Mouse (Mus musculus): ENCODE results near the gene Hdac10.

The Hdac10 gene

GRCm38 (mm10) chr15:89124312-89124711 is 4.2 kb downstream of the Hdac10 start:
- no peak for DNase-seq (ENCODE audit: low spot score in 2 of 2)

- DNase-seq (ENCODE audit: low spot score in 2 of 2) = no peak
Observed at GRCm38 (mm10) chr15:89123595-89123994, 4.9 kb downstream of the Hdac10 start.

GRCm38 (mm10) chr15:89122649-89123366 is 5.7 kb downstream of the Hdac10 start, which contains the start of gene Tubgcp6:
TSS of gene Tubgcp6 (minus strand) at chr15:89123112.
- peak; percentile 89 to 98 for DNase-seq (ENCODE audit: low spot score in 2 of 2)

GRCm38 (mm10) chr15:89118007-89118406 is 10.5 kb downstream of the Hdac10 start:
- DNase-seq (ENCODE audit: low spot score in 2 of 2) = no peak

GRCm38 (mm10) chr15:89110147-89110546 is 18.4 kb downstream of the Hdac10 start:
- no peak for DNase-seq (ENCODE audit: low spot score in 2 of 2)

- DNase-seq (ENCODE audit: low spot score in 2 of 2) = no peak
Observed at GRCm38 (mm10) chr15:89106976-89107375, 21.5 kb downstream of the Hdac10 start.

GRCm38 (mm10) chr15:89106073-89106472 is 22.4 kb downstream of the Hdac10 start:
- no peak for DNase-seq (ENCODE audit: low spot score in 2 of 2)

- DNase-seq (ENCODE audit: low spot score in 2 of 2) = no peak
Observed at GRCm38 (mm10) chr15:89104425-89104824, 24.1 kb downstream of the Hdac10 start.

- no peak for DNase-seq (ENCODE audit: low spot score in 2 of 2)
Observed at GRCm38 (mm10) chr15:89103921-89104320, 24.6 kb downstream of the Hdac10 start.

- no peak for DNase-seq (ENCODE audit: low spot score in 2 of 2)
Observed at GRCm38 (mm10) chr15:89102646-89103045, 25.9 kb downstream of the Hdac10 start.

GRCm38 (mm10) chr15:89100823-89101222 is 27.7 kb downstream of the Hdac10 start:
- DNase-seq (ENCODE audit: low spot score in 2 of 2) = no peak

- no peak for DNase-seq (ENCODE audit: low spot score in 2 of 2)
Observed at GRCm38 (mm10) chr15:89098616-89099015, 29.9 kb downstream of the Hdac10 start.

GRCm38 (mm10) chr15:89097450-89097849 is 31.1 kb downstream of the Hdac10 start:
- DNase-seq (ENCODE audit: low spot score in 2 of 2) = no peak

- DNase-seq (ENCODE audit: low spot score in 2 of 2) = no peak
Observed at GRCm38 (mm10) chr15:89092181-89092580, 36.3 kb downstream of the Hdac10 start.

- DNase-seq (ENCODE audit: low spot score in 2 of 2) = no peak
Observed at GRCm38 (mm10) chr15:89090662-89091061, 37.8 kb downstream of the Hdac10 start.

GRCm38 (mm10) chr15:89089248-89090051 is 39.0 kb downstream of the Hdac10 start:
- DNase-seq (ENCODE audit: low spot score in 2 of 2) = no peak

GRCm38 (mm10) chr15:89088607-89089247 is 39.8 kb downstream of the Hdac10 start, which contains the start of gene Selenoo:
TSS of gene Selenoo (plus strand) at chr15:89089084.
- peak; percentile 85 to 87 for DNase-seq (ENCODE audit: low spot score in 2 of 2)

- no peak for DNase-seq (ENCODE audit: low spot score in 2 of 2)
Observed at GRCm38 (mm10) chr15:89084826-89085225, 43.7 kb downstream of the Hdac10 start.

- no peak for DNase-seq (ENCODE audit: low spot score in 2 of 2)
Observed at GRCm38 (mm10) chr15:89083906-89084305, 44.6 kb downstream of the Hdac10 start.

GRCm38 (mm10) chr15:89078208-89078836 is 50.2 kb downstream of the Hdac10 start:
- peak; percentile 35 to 41 for DNase-seq (ENCODE audit: low spot score in 2 of 2)

- DNase-seq (ENCODE audit: low spot score in 2 of 2) = peak; percentile 53 to 74
Observed at GRCm38 (mm10) chr15:89076156-89076731, 52.3 kb downstream of the Hdac10 start.
